Mouse (Mus musculus): Measurements from ENCODE around the gene Acap1. TPM values are rescaled to one million over a fixed set of nuclear protein-coding genes. Genes with fewer than 3 reads are reported as not detected.

The Acap1 gene
- polyA plus RNA-seq, 1 experiment: 47.6 TPM

DNA sequence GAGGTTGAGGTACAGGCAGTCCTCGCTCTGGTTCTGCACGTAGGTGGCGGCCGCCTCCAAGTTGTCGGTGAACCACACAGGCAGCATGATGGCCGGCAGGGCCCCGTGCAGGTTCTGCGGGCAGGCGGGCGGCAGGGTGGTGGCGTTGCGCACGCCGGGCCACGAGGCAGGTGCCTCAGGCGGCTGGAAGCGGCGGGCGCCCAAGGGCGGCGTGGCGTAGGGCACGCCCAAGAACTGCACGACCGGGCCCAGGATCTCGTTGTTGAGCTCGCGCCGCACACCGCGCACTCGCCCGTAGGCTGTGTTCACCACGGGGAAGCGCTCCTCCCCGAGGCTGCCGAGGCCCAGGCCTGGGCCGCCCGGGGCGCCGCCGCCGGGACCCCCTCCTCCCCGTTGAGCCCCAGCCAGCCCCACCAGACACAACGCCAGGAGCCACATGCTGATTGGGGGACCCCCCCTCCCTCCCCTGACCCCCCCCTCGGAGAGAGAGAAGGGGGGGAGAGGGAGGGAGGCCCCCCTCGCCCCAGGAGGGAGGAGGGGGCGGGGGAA is 61.3 kb downstream of the Acap1 start:
- Histone ChIP-seq H3K9me3 (no peaks in the 10 kb centered on the region), H3K4me3 (replicated peaks) (peak overlapping the region; percentile 81), H3K4me1 (peaks cover 40% of the 10 kb centered on the region)

DNA sequence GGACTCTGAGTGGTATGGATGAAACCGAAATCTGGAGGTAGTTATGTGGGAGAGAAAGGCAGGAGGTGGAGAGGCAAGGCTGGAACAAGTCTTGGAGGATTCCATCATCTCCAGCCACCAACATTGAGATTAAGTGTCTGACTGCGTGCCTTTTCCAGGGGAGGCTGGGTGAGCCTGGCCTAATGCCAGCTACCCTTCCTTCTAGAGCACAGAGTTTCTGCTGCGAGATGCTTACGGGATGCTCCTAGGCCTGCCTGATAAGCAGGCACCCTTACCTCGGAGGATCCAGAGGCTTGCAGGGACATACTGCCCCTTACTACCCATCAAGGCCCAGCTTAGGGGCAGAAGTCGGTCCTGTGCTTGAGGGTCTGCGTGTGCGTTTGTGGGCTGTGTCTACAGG is 61.8 kb downstream of the Acap1 start:
- TF ChIP-seq GATA1 (IDR thresholded peaks at IDR 0.05; ENCODE audit: borderline replicate concordance, low read length): no peak
- TF ChIP-seq FLI1 (IDR thresholded peaks at IDR 0.05; ENCODE audit: low read length): no peak
- Histone ChIP-seq H3K36me3 (replicated peaks; ENCODE audit: low read length) (peaks cover 3% of the 10 kb centered on the region), H3K4me1 (peaks cover 35% of the 10 kb centered on the region), H3K27me3 (replicated peaks) (peaks cover 67% of the 10 kb centered on the region), H3K9me3 (no peaks in the 10 kb centered on the region), H3K4me3 (replicated peaks) (peak overlapping the region; percentile 81)

More for the DNA sequence above, 61.3 kb downstream of the Acap1 start:
- Histone ChIP-seq H3K27me3 (replicated peaks) (peaks cover 63% of the 10 kb centered on the region), H3K36me3 (replicated peaks; ENCODE audit: low read length) (peaks cover 3% of the 10 kb centered on the region)
- TF ChIP-seq FLI1 (IDR thresholded peaks at IDR 0.05; ENCODE audit: low read length) (no peak), GATA1 (IDR thresholded peaks at IDR 0.05; ENCODE audit: borderline replicate concordance, low read length) (no peak)

Other genes with a start within 250 kb of the Acap1 start
- gene Sox15, start 240.2 kb downstream of the Acap1 start, polyA plus RNA-seq (2012; ENCODE audit: insufficient read depth, low replicate concordance): not detected in 2 replicates
- 16.2 and 31.6 TPM in 2 replicates for gene Mpdu1, start 232.9 kb downstream of the Acap1 start, polyA plus RNA-seq (2012; ENCODE audit: insufficient read depth, low replicate concordance)
- 8.7 and 128 TPM in 2 replicates for gene Cd68, start 229.4 kb downstream of the Acap1 start, polyA plus RNA-seq (2012; ENCODE audit: insufficient read depth, low replicate concordance)
- gene Eif4a1, start 223.1 kb downstream of the Acap1 start, polyA plus RNA-seq (2012; ENCODE audit: insufficient read depth, low replicate concordance): 144 and 601 TPM in 2 replicates
- gene Senp3, start 213.5 kb downstream of the Acap1 start, polyA plus RNA-seq (2012; ENCODE audit: insufficient read depth, low replicate concordance): 54.1 and 94.8 TPM in 2 replicates
- 0.56 TPM in 1 of 2 replicates, not detected in the other for gene Tnfsf13, start 209.8 kb downstream of the Acap1 start, polyA plus RNA-seq (2012; ENCODE audit: insufficient read depth, low replicate concordance)
- gene Tnfsf12, start 199.7 kb downstream of the Acap1 start, polyA plus RNA-seq (2012; ENCODE audit: insufficient read depth, low replicate concordance): 5.3 and 13.1 TPM in 2 replicates
- 2.0 and 2.5 TPM in 2 replicates for gene Tnfsfm13, start 199.4 kb downstream of the Acap1 start, polyA plus RNA-seq (2012; ENCODE audit: insufficient read depth, low replicate concordance)
- gene Polr2a, start 136.9 kb downstream of the Acap1 start, polyA plus RNA-seq (2012; ENCODE audit: insufficient read depth, low replicate concordance): 36.5 and 129 TPM in 2 replicates
- gene Slc35g3, start 133.6 kb downstream of the Acap1 start, polyA plus RNA-seq (2012; ENCODE audit: insufficient read depth, low replicate concordance): not detected in 2 replicates
- gene Zbtb4, start 129.6 kb downstream of the Acap1 start, polyA plus RNA-seq (2012; ENCODE audit: insufficient read depth, low replicate concordance): 1.9 and 3.9 TPM in 2 replicates
- gene Chrnb1, start 99.6 kb downstream of the Acap1 start, polyA plus RNA-seq (2012; ENCODE audit: insufficient read depth, low replicate concordance): not detected in 2 replicates
- gene Fgf11, start 93.7 kb downstream of the Acap1 start, polyA plus RNA-seq (2012; ENCODE audit: insufficient read depth, low replicate concordance): 0.64 TPM in 1 of 2 replicates, not detected in the other
- gene Tmem102, start 89.9 kb downstream of the Acap1 start, polyA plus RNA-seq (2012; ENCODE audit: insufficient read depth, low replicate concordance): not detected in 2 replicates
- gene Gm39566, start 80.2 kb downstream of the Acap1 start, polyA plus RNA-seq (2012; ENCODE audit: insufficient read depth, low replicate concordance): not detected in 2 replicates
- not detected in 2 replicates for gene Spem2, start 77.1 kb downstream of the Acap1 start, polyA plus RNA-seq (2012; ENCODE audit: insufficient read depth, low replicate concordance)
- gene Spem1, start 73.4 kb downstream of the Acap1 start, polyA plus RNA-seq (2012; ENCODE audit: insufficient read depth, low replicate concordance): not detected in 2 replicates
- 4.9 and 17.7 TPM in 2 replicates for gene Nlgn2, start 57.8 kb downstream of the Acap1 start, polyA plus RNA-seq (2012; ENCODE audit: insufficient read depth, low replicate concordance)
- gene Tmem256, start 57.0 kb downstream of the Acap1 start, polyA plus RNA-seq (2012; ENCODE audit: insufficient read depth, low replicate concordance): 742 and 1,105 TPM in 2 replicates
- gene Plscr3, start 49.2 kb downstream of the Acap1 start, polyA plus RNA-seq (2012; ENCODE audit: insufficient read depth, low replicate concordance): 41.3 and 79.4 TPM in 2 replicates
- gene Tnk1, start 36.8 kb downstream of the Acap1 start, polyA plus RNA-seq (2012; ENCODE audit: insufficient read depth, low replicate concordance): not detected in 2 replicates
- gene Tmem95, start 17.5 kb downstream of the Acap1 start, polyA plus RNA-seq (2012; ENCODE audit: insufficient read depth, low replicate concordance): not detected in 2 replicates
- gene Kctd11, start 14.1 kb downstream of the Acap1 start, polyA plus RNA-seq (2012; ENCODE audit: insufficient read depth, low replicate concordance): 0.98 TPM in 1 of 2 replicates, not detected in the other
- 0.25 TPM in 1 of 2 replicates, not detected in the other for gene 2810408A11Rik, start 5.4 kb upstream of the Acap1 start, polyA plus RNA-seq (2012; ENCODE audit: insufficient read depth, low replicate concordance)
- 17.6 and 26.8 TPM in 2 replicates for gene Neurl4, start 5.5 kb upstream of the Acap1 start, polyA plus RNA-seq (2012; ENCODE audit: insufficient read depth, low replicate concordance)
- 116 and 124 TPM in 2 replicates for gene Gps2, start 18.3 kb upstream of the Acap1 start, polyA plus RNA-seq (2012; ENCODE audit: insufficient read depth, low replicate concordance)
- gene Eif5a, start 26.4 kb upstream of the Acap1 start, polyA plus RNA-seq (2012; ENCODE audit: insufficient read depth, low replicate concordance): 2,079 and 2,119 TPM in 2 replicates
- 0.75 TPM in 1 of 2 replicates, not detected in the other for gene Ybx2, start 40.3 kb upstream of the Acap1 start, polyA plus RNA-seq (2012; ENCODE audit: insufficient read depth, low replicate concordance)
- not detected in 2 replicates for gene Slc2a4, start 52.6 kb upstream of the Acap1 start, polyA plus RNA-seq (2012; ENCODE audit: insufficient read depth, low replicate concordance)
- gene Cldn7, start 69.2 kb upstream of the Acap1 start, polyA plus RNA-seq (2012; ENCODE audit: insufficient read depth, low replicate concordance): not detected in 2 replicates
- 289 and 291 TPM in 2 replicates for gene Ctdnep1, start 85.6 kb upstream of the Acap1 start, polyA plus RNA-seq (2012; ENCODE audit: insufficient read depth, low replicate concordance)
- gene Elp5, start 87.0 kb upstream of the Acap1 start, polyA plus RNA-seq (2012; ENCODE audit: insufficient read depth, low replicate concordance): 11.0 TPM in 1 of 2 replicates, not detected in the other
- 495 and 977 TPM in 2 replicates for gene Gabarap, start 95.6 kb upstream of the Acap1 start, polyA plus RNA-seq (2012; ENCODE audit: insufficient read depth, low replicate concordance)
- 24.1 and 85.6 TPM in 2 replicates for gene Phf23, start 100.2 kb upstream of the Acap1 start, polyA plus RNA-seq (2012; ENCODE audit: insufficient read depth, low replicate concordance)
- 28.6 and 64.4 TPM in 2 replicates for gene Dvl2, start 105.1 kb upstream of the Acap1 start, polyA plus RNA-seq (2012; ENCODE audit: insufficient read depth, low replicate concordance)
- 12.7 and 34.2 TPM in 2 replicates for gene Acadvl, start 119.9 kb upstream of the Acap1 start, polyA plus RNA-seq (2012; ENCODE audit: insufficient read depth, low replicate concordance)
- 16.1 and 22.0 TPM in 2 replicates for gene Dlg4, start 121.4 kb upstream of the Acap1 start, polyA plus RNA-seq (2012; ENCODE audit: insufficient read depth, low replicate concordance)
- gene Asgr1, start 158.5 kb upstream of the Acap1 start, polyA plus RNA-seq (2012; ENCODE audit: insufficient read depth, low replicate concordance): 0.36 TPM in 1 of 2 replicates, not detected in the other
- 0.09 TPM in 1 of 2 replicates, not detected in the other for gene Asgr2, start 197.1 kb upstream of the Acap1 start, polyA plus RNA-seq (2012; ENCODE audit: insufficient read depth, low replicate concordance)
- gene Mgl2, start 234.8 kb upstream of the Acap1 start, polyA plus RNA-seq (2012; ENCODE audit: insufficient read depth, low replicate concordance): not detected in 2 replicates